Mouse (Mus musculus) E14TG2a.4 (cell line): ENCODE results near the gene Hist1h3b.

ENCODE experiments used
- CTCF ChIP-seq: conservative IDR thresholded peaks from 2 replicates; pipeline ENCODE4 v1.5.1; 2014; ENCODE audit warnings: low read length
- POU5F1 ChIP-seq: IDR thresholded peaks from 2 replicates; pipeline ENCODE4 v1.6.1; 2014; ENCODE audit warnings: low read length, borderline replicate concordance

DNA sequence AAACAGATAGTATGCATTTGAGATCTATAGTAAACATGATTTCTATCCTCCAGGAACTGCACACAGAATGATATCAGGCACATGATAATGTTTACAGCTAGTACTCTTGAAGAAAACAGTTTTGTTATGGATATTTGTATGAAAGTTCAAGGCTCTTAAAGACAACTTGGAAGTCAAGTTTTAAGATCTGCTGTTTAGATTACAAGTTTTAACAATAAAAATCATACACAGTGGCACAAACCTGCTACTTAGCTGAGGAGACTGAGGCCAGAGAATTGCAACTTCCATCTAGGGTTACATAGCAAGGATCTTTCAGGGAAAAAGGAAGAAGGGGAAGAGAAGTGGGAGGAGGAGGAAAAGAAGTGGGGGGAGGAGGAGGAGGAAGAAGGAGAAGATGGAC is 2.9 kb downstream of the Hist1h3b start:
- TF ChIP-seq CTCF (no peak), POU5F1 (no peak)
